Mouse (Mus musculus) embryonic facial prominence, embryonic 14.5 days (tissue): ENCODE data around the gene Gm5475. TPM values are rescaled to one million over a fixed set of nuclear protein-coding genes. Genes with fewer than 3 reads are reported as not detected.

ENCODE experiments used
- ATAC-seq: fragments of 200-750 bp; cut with Nextera tagmentation; 2 replicates; pipeline ENCODE4 v1.8.0; 2017; ENCODE audit warnings: low read depth, moderate number of reproducible peaks, moderate TSS enrichment
- DNase-seq: peaks from one replicate; pipeline ENCODE4 v3.0.0-alpha.2; 2015; ENCODE audit warnings: low spot score
- H3K27ac ChIP-seq: fragments of 300-500 bp; sonication (generic); replicated peaks from 2 replicates; pipeline ENCODE4 v1.5.1; 2014; ENCODE audit warnings: low read depth, mild to moderate bottlenecking, low read length, moderate library complexity
- H3K27me3 ChIP-seq: fragments of 300-500 bp; sonication (generic); replicated peaks from 2 replicates; pipeline ENCODE4 v1.6.1; 2014; ENCODE audit warnings: low read length; ENCODE audit not compliant: control insufficient read depth, insufficient read depth
- H3K36me3 ChIP-seq: fragments of 300-500 bp; sonication (generic); 2 replicates; pipeline ENCODE4 v1.6.1; 2014; ENCODE audit warnings: low read length, mixed read lengths; ENCODE audit not compliant: control insufficient read depth, insufficient read depth
- H3K4me1 ChIP-seq: fragments of 300-500 bp; sonication (generic); 2 replicates; pipeline ENCODE4 v1.6.1; 2014; ENCODE audit warnings: antibody characterized with exemption, low read length; ENCODE audit not compliant: control insufficient read depth, insufficient read depth
- H3K4me2 ChIP-seq: fragments of 300-500 bp; sonication (generic); 2 replicates; pipeline ENCODE4 v1.6.1; 2014; ENCODE audit warnings: low read depth, mild to moderate bottlenecking, low read length, moderate library complexity, mixed read lengths
- H3K4me3 ChIP-seq: fragments of 300-500 bp; sonication (generic); 2 replicates; pipeline ENCODE4 v1.5.1; 2014; ENCODE audit warnings: low read depth, mild to moderate bottlenecking, low read length
- H3K9ac ChIP-seq: fragments of 300-500 bp; sonication (generic); 2 replicates; pipeline ENCODE4 v1.6.1; 2014; ENCODE audit warnings: low read depth, mild to moderate bottlenecking, low read length, moderate library complexity, mixed read lengths
- H3K9me3 ChIP-seq: fragments of 300-500 bp; sonication (generic); 2 replicates; pipeline ENCODE4 v1.6.1; 2016; ENCODE audit warnings: low read length; ENCODE audit not compliant: control insufficient read depth
- WGBS: fragments of 180-500 bp; shearing (Covaris S2); extraction: QIAGEN DNeasy Blood & Tissue Kit; methylation state at CpG from one replicate; pipeline ENCODE4 v1.1.7; 2014; 5-methylcytosine and 5-hydroxymethylcytosine counted together
- polyA plus RNA-seq: library from polyadenylated mRNA; unstranded; fragments of >200 nt; fragmentation: Nextera tagmentation; extraction: Ambion mirVana; gene quantifications from 2 replicates; pipeline ENCODE4 v1.2.1, GENCODE M21; 2014

The Gm5475 gene
- polyA plus RNA-seq, 1 experiment from 2014 or later, result not detected

GRCm38 (mm10) chr15:100403318-100404000, 18.5 kb upstream of the Gm5475 start:
- H3K4me3 ChIP-seq, result no peak overlapping the region
- H3K36me3 ChIP-seq, result peaks cover 98% of the 10 kb centered on the region
- no peak overlapping the region for H3K9ac ChIP-seq
- ATAC-seq (no peak), DNase-seq (no peak)
- no peak overlapping the region for H3K27ac ChIP-seq
- H3K4me1 ChIP-seq, result no peaks in the 10 kb centered on the region
- H3K27me3 ChIP-seq, result no peaks in the 10 kb centered on the region
- H3K9me3 ChIP-seq, result no peaks in the 10 kb centered on the region
- WGBS, result 88% methylated on average over 16 of the region's 16 CpGs
- H3K4me2 ChIP-seq, result no peak overlapping the region

GRCm38 (mm10) chr15:100406088-100406487, 15.9 kb upstream of the Gm5475 start:
- 85% methylated on average over 5 of the region's 5 CpGs for WGBS

DNA sequence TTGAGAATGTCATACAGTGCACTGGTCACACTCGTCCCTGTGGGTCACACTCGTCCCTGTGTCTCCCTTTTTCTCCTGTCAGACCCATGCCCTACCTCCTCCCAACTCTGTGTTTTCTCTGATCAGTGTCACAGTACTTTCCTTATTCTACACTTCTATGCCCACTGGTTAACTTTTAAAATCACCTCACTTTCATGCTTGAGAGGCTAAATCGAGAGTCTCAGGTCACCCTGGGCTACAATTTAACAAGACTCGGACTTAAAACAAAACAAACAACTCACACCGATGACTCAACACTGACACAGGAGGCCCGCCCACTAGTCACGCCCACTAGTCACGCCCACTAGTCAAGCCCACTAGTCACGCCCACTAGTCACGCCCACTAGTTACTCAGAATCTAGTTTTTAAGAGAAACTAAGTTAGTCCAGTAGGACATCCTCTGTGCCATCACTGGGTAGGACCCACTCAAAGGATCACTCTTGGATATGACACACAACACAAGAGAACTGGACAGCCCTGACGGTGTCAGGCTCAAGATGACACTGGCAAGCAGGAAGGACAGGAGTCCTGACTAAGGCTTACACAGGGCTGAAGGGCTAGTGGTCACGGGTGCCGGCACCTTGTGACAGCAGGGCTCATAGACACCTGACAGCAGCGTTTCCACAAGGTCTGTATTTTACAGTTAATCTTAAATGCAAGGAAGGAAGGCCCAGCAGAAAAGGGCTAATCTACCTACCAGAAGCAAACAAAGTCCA, 10.9 kb upstream of the Gm5475 start:
- H3K4me2 ChIP-seq, result no peak overlapping the region
- H3K9me3 ChIP-seq, result no peaks in the 10 kb centered on the region
- WGBS, result 70% methylated on average over 14 of the region's 14 CpGs
- ATAC-seq (0 out of 2 replicates have a peak, but pooled peaks have one; percentile 13), DNase-seq (no peak)
- H3K27ac ChIP-seq, result no peak overlapping the region
- H3K27me3 ChIP-seq, result no peaks in the 10 kb centered on the region
- no peak overlapping the region for H3K4me3 ChIP-seq
- no peaks in the 10 kb centered on the region for H3K4me1 ChIP-seq
- H3K36me3 ChIP-seq, result peaks cover 41% of the 10 kb centered on the region
- no peak overlapping the region for H3K9ac ChIP-seq

More at GRCm38 (mm10) chr15:100406088-100406487, 15.9 kb upstream of the Gm5475 start:
- Histone ChIP-seq H3K27ac (no peak overlapping the region), H3K27me3 (no peaks in the 10 kb centered on the region), H3K36me3 (peaks cover 86% of the 10 kb centered on the region), H3K4me3 (no peak overlapping the region), H3K4me2 (no peak overlapping the region), H3K4me1 (no peaks in the 10 kb centered on the region), H3K9me3 (no peaks in the 10 kb centered on the region), H3K9ac (no peak overlapping the region)
- no peak for DNase-seq
- ATAC-seq, result no peak

- no peak for ATAC-seq
- peaks cover 35% of the 10 kb centered on the region for H3K36me3 ChIP-seq
- H3K27me3 ChIP-seq, result no peaks in the 10 kb centered on the region
- WGBS, result 84% methylated on average over 5 of the region's 5 CpGs
- H3K27ac ChIP-seq, result no peak overlapping the region
- no peaks in the 10 kb centered on the region for H3K4me1 ChIP-seq
- no peak overlapping the region for H3K9ac ChIP-seq
- DNase-seq, result no peak
- no peak overlapping the region for H3K4me2 ChIP-seq
- no peak overlapping the region for H3K4me3 ChIP-seq
- H3K9me3 ChIP-seq, result no peaks in the 10 kb centered on the region
Measured at GRCm38 (mm10) chr15:100411731-100412130, 10.2 kb upstream of the Gm5475 start.

DNA sequence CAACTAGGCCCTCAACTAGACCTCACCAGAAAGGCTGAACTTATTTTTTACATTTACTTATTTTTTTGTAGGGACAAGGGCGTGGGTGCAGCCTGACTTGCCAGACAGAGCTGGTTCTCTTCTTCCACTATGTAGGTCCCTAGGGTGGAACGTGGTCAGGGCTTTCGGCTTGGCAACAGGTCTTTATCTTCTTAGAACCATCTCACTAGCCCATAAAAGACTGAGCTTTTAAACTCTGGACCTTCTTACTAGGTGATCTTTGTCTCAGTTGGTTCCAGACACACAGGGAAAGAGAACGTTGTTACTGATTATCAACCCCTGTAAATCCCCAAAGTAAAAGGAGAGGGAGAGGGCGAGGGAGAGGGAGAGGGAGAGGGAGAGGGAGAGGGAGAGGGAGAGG, 8.6 kb upstream of the Gm5475 start:
- H3K4me3 ChIP-seq, result no peak overlapping the region
- no peaks in the 10 kb centered on the region for H3K9me3 ChIP-seq
- H3K9ac ChIP-seq, result no peak overlapping the region
- peaks cover 20% of the 10 kb centered on the region for H3K36me3 ChIP-seq
- DNase-seq (no peak), ATAC-seq (no peak)
- H3K27me3 ChIP-seq, result no peaks in the 10 kb centered on the region
- no peak overlapping the region for H3K4me2 ChIP-seq
- H3K27ac ChIP-seq, result no peak overlapping the region
- 67% methylated on average over 4 of the region's 5 CpGs for WGBS
- H3K4me1 ChIP-seq, result no peaks in the 10 kb centered on the region

DNA sequence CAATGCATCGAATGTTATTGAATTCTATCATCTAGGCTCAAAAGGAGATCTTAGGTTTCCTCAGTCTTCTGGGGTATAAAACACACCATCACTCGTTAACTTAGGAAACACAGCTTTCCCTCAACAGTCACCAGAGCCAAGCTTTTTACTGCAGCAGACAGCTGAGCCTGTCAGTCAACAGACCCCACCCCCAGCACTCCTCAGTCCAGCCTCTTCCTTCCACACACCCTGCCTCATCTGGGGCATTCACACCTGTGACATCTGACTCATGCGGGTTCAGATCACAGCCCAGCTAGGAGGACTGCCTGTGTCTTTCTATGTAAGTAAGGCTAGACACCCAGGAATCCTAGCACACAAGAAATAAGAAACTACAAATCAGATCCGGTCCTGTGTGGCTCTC, 7.9 kb upstream of the Gm5475 start:
- 64% methylated on average over 4 of the region's 4 CpGs for WGBS
- Histone ChIP-seq H3K36me3 (peaks cover 18% of the 10 kb centered on the region), H3K9ac (no peak overlapping the region), H3K4me1 (no peaks in the 10 kb centered on the region), H3K27me3 (no peaks in the 10 kb centered on the region), H3K9me3 (no peaks in the 10 kb centered on the region), H3K27ac (0 out of 2 replicates have a peak overlapping the region, but pooled peaks have one; percentile 23), H3K4me2 (no peak overlapping the region), H3K4me3 (no peak overlapping the region)
- ATAC-seq, result peak; percentile 58; the same call in 1 of the 2 replicates
- peak; percentile 53 for DNase-seq

DNA sequence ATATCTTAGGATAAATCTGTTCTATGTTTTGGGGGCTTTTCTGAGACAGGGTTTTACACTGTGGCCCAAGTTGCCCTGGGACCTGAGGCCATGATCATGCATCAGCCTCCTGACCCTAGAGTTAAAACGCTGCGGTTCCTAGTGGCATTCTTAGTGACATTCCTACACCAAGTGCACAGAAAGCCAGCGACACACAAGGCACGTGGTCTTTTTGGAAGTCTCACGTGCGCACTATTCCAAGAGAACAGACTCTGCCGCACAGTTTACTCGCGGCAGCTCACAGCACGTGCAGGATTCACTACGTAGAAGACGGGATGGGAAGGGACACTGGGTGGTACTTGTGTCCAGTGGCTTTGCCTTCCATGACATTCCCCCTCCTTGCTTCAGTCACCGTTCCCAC, 7.0 kb upstream of the Gm5475 start:
- H3K4me2 ChIP-seq, result no peak overlapping the region
- H3K9ac ChIP-seq, result no peak overlapping the region
- DNase-seq, result no peak
- peaks cover 16% of the 10 kb centered on the region for H3K36me3 ChIP-seq
- H3K4me3 ChIP-seq, result no peak overlapping the region
- H3K4me1 ChIP-seq, result no peaks in the 10 kb centered on the region; the same call in 1 of the 2 replicates
- H3K9me3 ChIP-seq, result no peaks in the 10 kb centered on the region
- no peak for ATAC-seq
- 91% methylated on average over 13 of the region's 13 CpGs for WGBS
- no peaks in the 10 kb centered on the region for H3K27me3 ChIP-seq
- no peak overlapping the region for H3K27ac ChIP-seq

DNA sequence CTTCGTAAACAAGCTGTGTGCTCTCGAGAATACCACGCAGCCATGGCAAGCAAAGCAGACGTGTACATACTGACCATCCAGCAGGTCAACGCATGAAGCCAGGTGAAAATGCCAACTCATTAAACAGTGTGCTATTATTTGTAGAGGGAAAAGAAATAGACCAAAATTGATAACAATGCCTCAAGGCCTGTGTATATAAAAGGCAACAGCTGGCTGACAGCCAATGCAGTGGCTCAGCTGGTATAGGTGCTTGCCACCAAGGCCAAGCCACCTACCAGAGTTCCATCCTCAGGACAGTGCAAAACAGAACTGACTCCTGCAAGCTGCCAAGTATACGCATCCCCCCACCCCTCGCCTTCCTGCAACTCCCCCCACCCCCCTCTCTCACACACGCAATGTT, 6.3 kb upstream of the Gm5475 start:
- Histone ChIP-seq H3K4me3 (no peak overlapping the region), H3K9ac (no peak overlapping the region), H3K4me1 (no peaks in the 10 kb centered on the region; the same call in 1 of the 2 replicates), H3K27me3 (no peaks in the 10 kb centered on the region), H3K36me3 (peaks cover 8% of the 10 kb centered on the region), H3K27ac (no peak overlapping the region), H3K9me3 (no peaks in the 10 kb centered on the region), H3K4me2 (no peak overlapping the region)
- DNase-seq (no peak), ATAC-seq (no peak)
- 87% methylated on average over 8 of the region's 8 CpGs for WGBS
